8 mouse cellular contexts compared by ENCODE assay signal in the genomic region with DNA sequence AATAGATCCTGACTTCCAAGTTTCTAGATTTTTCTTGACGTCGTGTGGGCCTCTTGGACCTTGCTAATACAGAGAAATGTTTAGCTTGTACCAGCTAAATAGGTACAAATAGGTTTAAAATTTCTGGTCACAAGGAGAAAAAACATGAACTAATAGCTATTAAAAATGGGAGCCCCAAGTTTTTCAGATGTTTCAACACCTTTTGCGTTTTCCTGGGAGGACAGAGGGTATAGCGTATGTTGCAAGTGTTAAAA. TPM values are rescaled to one million over a fixed set of nuclear protein-coding genes. Genes with fewer than 3 reads are reported as not detected.
A peak's percentile ranks its signal among the peaks of the same experiment; 100 is the strongest.
DNase-seq lines count a peak whose midpoint lies in the region; ATAC-seq and TF ChIP-seq lines count a peak whose summit lies in the region.

No protein-coding gene starts in this region.

- no peak for TF ChIP-seq CTCF in gastrocnemius, adult 2 months (IDR thresholded peaks at IDR 0.05)
- TF ChIP-seq CTCF in testis, adult 2 months (IDR thresholded peaks at IDR 0.05; ENCODE audit: control insufficient read depth, insufficient read depth, insufficient replicate concordance, low read depth, low read length) = no peak

- peak overlapping the region; percentile 93 for H3K4me2 ChIP-seq in liver, embryonic 12.5 days

- H3K4me1 ChIP-seq in testis, adult 2 months (ENCODE audit: control insufficient read depth, insufficient read depth, low read length) = peaks cover 23% of the 10 kb centered on the region
- peaks cover 51% of the 10 kb centered on the region for H3K4me1 ChIP-seq in liver, embryonic 12.5 days

- intact Hi-C loops in gastrocnemius, adult 2 months (cut with DNase I) = loop anchor here (1.0 kb wide), 1 partner anchor 43 kb away; no protein-coding TSS in a partner anchor

- TF ChIP-seq POLR2A in testis, adult 2 months (IDR thresholded peaks at IDR 0.05; ENCODE audit: control insufficient read depth, low read depth, low read length) = no peak

- DNase-seq in gastrocnemius, adult 2 months = no peak
- no peak for DNase-seq in gastrocnemius, postnatal 10 days
- no peak for DNase-seq in testis, postnatal 10 days (ENCODE audit: low spot score)
- no peak for DNase-seq in thymus, postnatal 10 days (ENCODE audit: low spot score in 2 of 2)
- DNase-seq in ovary, adult 18-20 months (ENCODE audit: low spot score) = no peak

- peak overlapping the region; percentile 99 for H3K9ac ChIP-seq in liver, embryonic 12.5 days

- H3K27me3 ChIP-seq in testis, adult 2 months (ENCODE audit: control insufficient read depth, insufficient read depth, low read length) = no peaks in the 10 kb centered on the region
- no peaks in the 10 kb centered on the region for H3K27me3 ChIP-seq in liver, embryonic 12.5 days (replicated peaks)

- no peak for ATAC-seq in liver, embryonic 12.5 days
- ATAC-seq in frontal cortex, adult (ENCODE audit: low TSS enrichment) = no peak

- peak overlapping the region; percentile 100 for H3K27ac ChIP-seq in gastrocnemius, adult 2 months
- H3K27ac ChIP-seq in testis, adult 2 months (ENCODE audit: control insufficient read depth, insufficient read depth, low read depth, low read length) = peak overlapping the region; percentile 100
- H3K27ac ChIP-seq in liver, embryonic 12.5 days = peak overlapping the region; percentile 99

- WGBS in liver, embryonic 12.5 days (ENCODE audit: insufficient replicate concordance) = 0% methylated on average over 4 of the region's 4 CpGs

- no peaks in the 10 kb centered on the region for H3K9me3 ChIP-seq in liver, embryonic 12.5 days (replicated peaks)

- H3K4me3 ChIP-seq in gastrocnemius, adult 2 months = peak overlapping the region; percentile 80
- H3K4me3 ChIP-seq in testis, adult 2 months (ENCODE audit: control insufficient read depth, low read depth, low read length) = peak overlapping the region; percentile 100
- H3K4me3 ChIP-seq in liver, embryonic 12.5 days = peak overlapping the region; percentile 91

- peaks cover 8% of the 10 kb centered on the region for H3K36me3 ChIP-seq in testis, adult 2 months (ENCODE audit: control insufficient read depth, insufficient read depth, low read length)
- peaks cover 31% of the 10 kb centered on the region for H3K36me3 ChIP-seq in liver, embryonic 12.5 days

RNA-seq across cellular contexts. Expression of a gene that starts 31.5 kb away (rescaled TPM):
- total RNA-seq in gastrocnemius, adult 2 months (2021) = 10 to 100 TPM; 71.2 to 78.6 TPM
- total RNA-seq in gastrocnemius, postnatal 10 days (2021) = 10 to 100 TPM; 56.0 to 59.6 TPM
- polyA plus RNA-seq in testis, adult 2 months (2012; rRNA removed) = 43.1 and 46.7 TPM in 2 replicates
- 38.3 and 39.7 TPM in 2 replicates for polyA plus RNA-seq in liver, embryonic 12.5 days (2016; fragmentation: Nextera tagmentation; extraction: Ambion mirVana)
